Mouse (Mus musculus): Measurements from ENCODE around the gene Zfp423.

Gene Zfp423

DNA sequence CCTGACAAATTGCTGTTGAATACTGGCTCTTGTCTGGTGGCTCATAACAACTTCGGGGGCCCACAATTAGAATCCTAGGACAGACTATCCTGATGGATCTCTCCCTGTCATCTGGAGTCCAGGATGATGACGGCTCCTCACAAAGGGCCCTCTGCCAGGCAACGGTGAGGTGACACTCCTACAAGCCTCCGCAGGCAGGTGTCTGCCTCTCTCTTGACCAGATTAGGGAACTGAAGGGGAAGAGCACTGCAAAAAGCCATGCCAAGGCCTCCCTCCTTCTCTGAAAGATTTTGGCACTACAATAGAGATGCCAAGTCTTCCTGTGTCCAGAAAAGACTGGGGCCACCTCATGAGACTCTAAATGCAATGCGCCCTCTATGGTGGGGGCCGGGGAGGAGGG, 7.1 kb downstream of the Zfp423 start:
- DNase-seq (ENCODE audit: low spot score in 2 of 2) = no peak

DNA sequence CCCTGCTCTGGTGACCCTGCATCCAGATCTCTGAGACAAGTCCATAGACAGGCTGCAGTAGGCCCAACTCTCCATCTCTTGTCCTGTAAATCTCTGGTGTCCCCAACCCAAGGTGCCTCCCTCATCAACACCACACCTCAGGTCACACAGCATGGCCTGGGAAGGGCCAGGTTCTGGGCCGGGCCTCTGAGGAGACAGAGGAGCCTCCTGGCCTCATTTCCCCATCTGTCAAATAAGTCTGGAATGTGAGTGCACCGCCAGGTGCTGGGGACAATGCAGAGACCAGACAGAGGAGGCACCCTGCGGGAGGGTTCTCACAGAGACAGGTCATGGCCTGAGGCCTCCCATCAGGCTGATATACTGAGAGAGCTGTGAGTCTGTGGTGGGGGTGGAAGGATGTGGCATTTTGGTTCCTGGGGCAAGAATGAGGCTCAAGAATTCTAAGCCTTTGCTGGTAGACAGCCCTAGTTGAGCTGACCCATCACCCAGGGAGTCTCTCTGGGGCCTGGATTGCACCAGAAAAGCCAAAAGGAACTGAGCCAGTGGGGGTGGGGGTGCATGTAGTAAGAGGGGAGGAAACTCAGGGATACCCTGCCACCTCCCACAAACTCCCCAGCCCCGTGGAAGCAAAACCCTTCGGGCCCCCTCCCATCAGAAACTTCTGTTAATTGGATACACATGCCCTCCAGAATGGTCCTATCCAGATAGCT, 15.0 kb downstream of the Zfp423 start:
- DNase-seq (ENCODE audit: low spot score in 2 of 2) = no peak

DNA sequence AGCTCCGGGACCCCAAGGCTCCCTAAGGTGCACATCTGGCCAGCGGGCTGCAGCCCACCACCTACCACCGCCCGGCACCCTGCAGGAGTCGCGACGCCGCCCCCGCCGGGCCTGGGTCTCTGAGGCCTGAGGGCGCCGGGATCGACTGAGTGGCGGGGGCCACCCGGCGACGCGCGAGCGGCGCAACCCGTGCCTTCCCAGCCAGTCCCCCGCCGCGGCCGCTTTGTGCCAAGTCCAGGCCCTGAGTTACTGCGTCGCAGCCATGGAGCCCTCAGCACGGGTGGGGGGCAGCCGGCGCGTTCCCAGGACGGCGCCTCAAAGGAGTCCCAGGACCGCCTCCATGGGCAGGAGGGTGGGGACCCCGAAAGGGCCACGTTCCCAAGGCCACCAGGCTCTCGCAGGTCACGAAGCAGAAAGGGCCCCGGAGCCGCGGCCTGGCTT, 15.7 kb downstream of the Zfp423 start:
- DNase-seq (ENCODE audit: low spot score in 2 of 2) = peak in 1 of 2 experiments; percentile 42

DNA sequence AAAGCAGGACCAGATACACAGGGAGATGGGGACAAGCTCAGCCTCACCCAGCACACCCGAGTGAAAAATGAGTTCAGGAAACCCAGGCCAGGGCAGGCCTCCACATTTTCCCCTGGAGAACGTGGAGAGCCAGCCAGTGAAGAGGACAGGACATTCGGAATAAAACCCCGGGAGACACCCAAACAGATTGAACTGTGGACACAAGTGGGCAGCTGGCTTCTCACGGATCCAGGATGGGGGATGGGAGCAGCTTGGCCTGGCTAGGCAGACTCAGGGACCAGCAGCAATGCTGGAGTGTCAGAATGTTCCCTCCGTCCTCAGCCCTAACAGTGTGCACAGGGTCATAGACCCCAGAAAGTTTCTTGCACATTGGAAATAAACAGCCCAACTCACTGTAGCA, 18.7 kb downstream of the Zfp423 start:
- DNase-seq (ENCODE audit: low spot score in 2 of 2) = peak in 1 of 2 experiments; percentile 32

DNA sequence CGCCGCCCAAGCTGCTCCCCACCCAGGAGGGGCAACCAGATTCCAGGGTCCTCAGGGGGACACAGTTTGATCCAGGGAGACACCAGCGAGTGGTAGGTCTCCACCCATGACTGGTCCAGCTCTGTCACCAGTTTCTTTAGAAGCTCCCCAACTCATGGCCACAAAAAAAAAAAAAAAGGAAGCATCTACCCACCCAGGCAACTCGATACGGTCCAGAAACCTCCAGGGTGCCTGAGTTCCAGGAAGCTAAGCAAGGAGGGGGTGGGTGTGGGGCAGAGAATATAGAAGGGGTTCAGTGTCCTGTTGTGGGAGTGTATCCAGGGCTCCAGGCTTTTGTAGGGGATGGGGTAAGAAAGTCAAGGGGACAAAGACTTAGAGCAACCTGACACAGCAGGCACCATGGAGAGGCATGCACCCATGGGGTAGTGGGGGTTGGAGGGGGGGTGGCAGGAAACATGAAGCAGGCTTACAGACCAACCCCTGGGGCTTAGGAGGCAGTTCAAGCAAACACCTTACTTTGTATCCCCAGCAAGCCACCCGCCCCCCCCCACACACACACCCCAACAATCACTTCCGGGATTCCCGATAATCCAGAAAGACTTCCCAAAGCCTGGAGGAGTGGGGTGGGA, 20.0 kb downstream of the Zfp423 start:
- no peak for DNase-seq (ENCODE audit: low spot score in 2 of 2)

DNA sequence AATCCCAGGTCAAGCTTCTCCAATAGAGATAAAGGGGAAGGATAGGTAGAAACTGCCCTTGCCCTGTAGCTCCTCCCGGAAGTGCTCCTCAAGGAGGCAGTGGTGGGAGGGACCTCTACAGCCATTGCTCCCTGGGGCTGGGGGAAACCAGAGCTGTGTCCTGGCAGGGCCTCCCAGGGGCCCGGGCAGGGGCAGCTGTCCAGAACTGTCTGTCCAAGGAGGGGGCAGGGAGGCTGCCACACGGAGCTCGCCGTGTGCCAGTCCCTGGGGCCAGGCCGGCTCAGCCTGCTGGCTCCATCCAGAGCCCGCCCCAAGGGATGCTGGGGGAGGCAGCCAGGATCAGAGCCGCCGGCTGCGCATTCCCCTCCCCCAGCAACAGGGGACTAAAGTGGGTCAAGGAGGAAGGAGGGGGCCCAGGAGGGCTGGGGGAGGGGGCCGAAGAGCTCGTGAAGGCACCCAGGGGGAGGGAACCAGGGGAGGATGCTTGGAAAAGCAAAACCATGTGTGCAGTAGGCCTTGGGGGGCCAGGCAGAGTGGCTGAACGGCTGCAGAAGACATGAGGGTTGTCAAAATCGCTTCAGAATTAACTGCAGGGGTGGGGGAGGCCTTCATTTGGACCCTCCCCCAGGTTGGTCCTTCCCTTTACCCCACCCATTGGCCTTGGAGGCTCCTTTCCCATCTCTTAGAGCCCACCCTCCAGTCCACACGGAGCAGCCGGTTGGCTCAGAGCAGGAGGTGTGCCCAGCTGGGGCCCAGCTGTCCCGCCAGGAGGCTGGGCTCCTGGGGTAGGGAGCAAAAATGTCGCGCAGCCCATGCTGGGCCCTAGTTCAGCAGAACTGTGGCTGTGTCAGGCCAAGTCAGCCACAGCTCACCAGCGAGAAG, 20.8 kb downstream of the Zfp423 start:
- peak in 1 of 2 experiments; percentile 50 for DNase-seq (ENCODE audit: low spot score in 2 of 2)

DNA sequence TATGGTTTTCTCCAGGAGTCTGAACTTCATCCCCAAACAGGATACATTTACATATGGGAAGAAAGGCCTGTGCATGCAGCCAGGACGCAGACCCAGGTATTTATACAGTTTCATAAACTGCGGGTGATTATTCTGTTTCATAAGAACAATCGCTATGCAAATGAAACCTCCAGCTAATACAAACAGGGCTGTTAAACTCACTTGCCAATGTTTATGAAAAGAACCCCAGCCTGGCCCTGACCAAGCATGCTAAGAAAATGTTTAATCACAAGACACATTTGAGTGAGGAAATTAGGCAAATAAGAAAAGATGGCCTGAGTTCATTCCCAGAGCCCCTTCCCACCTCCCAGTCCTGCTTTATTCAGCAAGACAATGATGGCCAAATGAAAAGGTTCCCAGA, 22.2 kb downstream of the Zfp423 start:
- DNase-seq (ENCODE audit: low spot score in 2 of 2) = no peak

DNA sequence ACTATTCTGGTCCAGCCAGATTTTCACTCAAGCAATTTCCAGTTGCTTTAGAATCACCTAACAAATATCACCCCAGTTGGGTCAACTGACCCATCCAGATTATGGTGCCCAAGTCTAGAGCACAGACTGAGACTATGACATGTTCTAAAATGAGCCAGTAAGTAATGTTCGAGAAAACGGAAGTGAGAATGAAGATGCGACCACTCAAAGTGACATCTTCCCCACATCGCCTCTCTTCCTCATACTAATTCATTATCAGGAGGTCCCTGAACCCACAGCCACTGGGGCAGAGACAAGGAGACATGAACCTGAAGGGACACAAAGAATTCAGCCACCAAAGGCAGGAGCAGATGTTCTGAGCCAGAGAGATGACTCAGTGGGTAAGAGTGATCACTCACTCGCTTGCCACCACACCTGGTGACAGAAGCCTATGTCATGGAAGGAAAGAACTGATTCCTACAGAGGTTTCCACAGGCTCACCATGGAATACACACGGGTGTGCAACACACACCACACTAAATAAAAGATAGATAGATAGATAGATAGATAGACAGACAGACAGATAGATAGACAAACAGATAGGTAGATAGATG, 24.2 kb downstream of the Zfp423 start:
- no peak for DNase-seq (ENCODE audit: low spot score in 2 of 2)

DNA sequence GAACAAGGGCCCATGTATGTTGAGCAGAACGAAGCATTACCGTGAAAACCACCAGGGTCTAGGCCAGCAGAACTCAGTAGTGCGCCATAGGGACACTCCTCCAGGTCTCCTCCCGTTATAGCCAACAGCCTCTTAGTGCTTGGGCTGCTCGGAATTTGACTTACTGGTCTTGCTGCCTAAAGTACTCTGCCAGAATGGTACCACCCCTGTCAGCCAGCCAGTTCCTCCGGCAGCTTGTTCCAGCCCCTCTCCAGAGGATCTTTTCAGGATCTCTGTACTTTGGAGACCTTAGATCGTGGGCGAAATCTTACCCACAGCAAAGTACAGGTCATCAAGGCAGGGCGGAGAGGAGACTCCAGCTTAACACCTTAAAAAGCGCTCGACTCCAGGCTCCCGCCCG, 25.2 kb downstream of the Zfp423 start:
- no peak for DNase-seq (ENCODE audit: low spot score in 2 of 2)

DNA sequence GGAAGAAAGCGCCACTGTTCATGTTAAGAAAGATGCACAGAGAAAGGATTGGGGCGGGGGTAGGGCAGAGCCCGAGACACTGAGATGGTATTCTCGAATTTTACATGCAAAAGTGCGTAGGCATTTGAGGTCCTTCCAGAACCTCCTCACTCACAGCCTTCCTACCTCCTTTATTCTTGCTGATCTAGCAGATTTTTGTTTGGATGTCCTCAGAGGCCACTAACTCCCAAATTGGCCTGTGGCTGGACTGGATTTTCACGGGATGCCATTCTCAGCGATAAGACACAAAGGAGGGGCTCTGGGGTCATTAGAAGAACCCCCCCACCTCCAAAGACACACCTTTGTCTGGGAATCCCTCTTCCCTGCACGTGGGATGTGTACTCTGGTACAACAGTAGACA, 25.6 kb downstream of the Zfp423 start:
- DNase-seq (ENCODE audit: low spot score in 2 of 2) = no peak

DNA sequence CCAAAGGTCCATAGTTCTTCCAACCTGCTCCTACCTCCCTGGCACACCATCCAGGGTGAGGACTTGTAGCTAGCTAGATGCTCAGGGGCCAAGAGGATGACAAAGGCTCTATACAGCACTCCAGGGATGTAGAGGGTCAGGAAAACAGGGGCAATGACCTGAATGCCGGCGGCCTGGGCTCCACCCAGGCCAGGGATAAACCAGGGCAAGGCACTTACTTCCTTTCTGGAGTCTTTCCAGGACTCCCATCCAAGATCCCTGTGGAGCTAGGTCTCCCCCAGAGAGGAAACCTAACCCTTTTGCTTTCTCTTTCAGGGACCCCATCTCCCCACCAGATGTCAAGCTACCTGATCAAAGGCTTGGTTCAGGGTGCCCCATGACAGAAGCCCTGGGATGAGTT, 30.5 kb downstream of the Zfp423 start:
- no peak for DNase-seq (ENCODE audit: low spot score in 2 of 2)

DNA sequence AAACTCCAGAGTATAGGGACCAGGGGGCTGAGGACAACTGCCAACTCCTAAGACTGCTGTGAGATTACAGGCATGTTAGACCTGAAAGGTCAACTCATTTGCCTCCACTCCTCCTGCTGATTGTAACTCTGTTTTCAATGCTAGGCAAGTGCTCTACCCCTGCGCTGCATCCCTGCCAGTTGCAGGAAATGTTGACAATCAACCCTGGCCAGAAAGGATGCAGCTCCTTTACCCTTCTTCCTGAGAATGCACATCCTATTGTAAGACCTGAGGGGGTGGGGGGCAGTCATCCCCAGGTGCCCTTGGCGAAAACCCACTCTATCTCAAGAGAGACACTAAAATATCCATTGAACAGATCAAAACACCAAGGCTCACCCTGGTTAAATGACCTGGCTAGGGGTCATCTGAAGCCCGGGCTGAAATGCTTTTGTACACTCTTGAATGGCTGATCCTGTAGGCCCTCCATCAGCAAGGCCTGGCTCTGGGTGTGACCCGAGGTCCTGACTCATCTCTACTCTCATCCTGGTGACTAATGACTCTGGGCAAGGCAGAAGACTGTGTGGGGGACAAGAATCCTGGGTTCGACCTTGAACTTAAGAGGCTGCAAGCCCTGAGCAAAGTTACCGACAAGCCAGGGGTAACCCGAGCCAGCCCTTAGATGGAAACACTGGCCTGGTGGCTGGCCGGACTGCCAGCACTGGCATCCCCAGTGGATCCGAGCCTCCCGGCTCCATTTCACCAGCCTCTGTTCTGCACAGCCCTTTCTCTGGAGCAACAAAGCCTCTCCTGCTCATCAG, 32.2 kb downstream of the Zfp423 start:
- no peak for DNase-seq (ENCODE audit: low spot score in 2 of 2)

DNA sequence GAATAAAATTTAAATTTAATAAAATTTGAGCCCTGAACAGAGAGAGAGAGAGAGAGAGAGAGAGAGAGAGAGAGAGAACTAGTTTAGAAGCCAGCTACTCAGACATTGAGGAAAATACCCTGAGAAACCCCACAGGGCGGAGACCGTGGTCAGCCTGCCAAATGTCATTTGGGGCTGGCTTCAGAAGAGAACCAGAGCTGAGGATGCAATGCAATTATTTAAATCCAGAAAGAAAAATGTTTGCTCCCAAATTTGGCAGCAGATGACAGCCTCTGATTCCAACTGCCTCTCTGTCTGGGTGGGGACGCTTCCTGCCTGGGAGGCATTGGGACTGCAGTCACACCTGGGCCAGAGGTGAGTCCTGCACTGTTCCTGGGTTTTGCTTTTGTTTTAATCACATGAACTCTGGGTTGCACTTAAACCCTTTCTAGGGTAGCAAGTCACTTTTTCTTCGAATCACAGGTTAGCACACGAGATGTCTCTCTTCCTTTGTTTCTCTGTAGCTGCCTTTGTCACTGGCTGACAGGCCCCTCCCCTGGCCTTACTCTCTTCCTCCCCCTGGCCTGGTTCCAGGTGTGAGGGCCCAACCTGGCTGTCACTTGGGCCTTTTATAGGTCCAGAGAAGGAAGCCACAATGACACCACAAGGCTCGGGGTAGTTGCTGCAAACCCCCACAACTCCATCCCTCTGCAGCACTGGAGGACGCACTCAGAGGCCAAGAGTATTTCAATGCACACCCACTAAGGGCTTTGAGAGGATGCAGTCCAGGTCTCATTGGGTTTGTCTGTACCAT, 33.1 kb downstream of the Zfp423 start:
- DNase-seq (ENCODE audit: low spot score in 2 of 2) = no peak

DNA sequence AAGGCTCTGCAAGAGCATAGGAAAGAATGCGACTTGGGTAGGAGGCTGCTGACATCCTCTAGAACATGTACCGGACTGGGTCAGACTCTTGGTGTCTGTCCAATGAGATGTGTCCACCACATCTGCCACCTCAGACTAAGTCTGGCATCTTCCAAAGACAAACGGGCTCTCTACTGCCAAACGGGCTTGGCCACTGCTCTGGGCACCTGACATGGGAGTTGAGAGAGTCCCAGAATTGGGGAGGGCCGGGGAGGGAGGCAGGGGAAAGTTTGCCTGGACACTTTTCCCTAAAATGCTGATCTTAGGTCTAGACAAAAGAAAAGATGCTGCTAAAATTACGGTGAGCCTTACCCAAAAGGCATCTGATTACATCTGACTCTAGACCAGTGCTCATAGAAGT, 36.5 kb downstream of the Zfp423 start:
- no peak for DNase-seq (ENCODE audit: low spot score in 2 of 2)

DNA sequence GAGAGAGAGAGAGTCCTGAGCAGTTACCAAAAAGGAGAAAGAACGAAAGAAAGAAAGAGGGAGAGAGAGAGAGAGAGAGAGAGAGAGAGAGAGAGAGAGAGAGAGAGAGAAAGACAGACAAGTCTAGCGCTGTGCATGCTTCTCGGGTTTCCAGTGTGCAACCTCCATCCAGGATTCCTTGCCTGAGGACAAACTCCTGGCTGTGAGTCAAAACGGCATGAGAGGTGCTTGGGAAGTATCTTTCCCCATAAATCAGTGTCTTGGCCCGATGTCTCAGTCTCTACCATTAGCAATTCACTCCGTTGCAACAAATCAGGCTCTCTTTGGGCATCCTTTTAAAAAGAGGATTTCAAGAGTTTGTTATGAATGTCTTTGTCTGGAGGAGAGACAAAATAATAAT, 36.9 kb downstream of the Zfp423 start:
- DNase-seq (ENCODE audit: low spot score in 2 of 2) = no peak

DNA sequence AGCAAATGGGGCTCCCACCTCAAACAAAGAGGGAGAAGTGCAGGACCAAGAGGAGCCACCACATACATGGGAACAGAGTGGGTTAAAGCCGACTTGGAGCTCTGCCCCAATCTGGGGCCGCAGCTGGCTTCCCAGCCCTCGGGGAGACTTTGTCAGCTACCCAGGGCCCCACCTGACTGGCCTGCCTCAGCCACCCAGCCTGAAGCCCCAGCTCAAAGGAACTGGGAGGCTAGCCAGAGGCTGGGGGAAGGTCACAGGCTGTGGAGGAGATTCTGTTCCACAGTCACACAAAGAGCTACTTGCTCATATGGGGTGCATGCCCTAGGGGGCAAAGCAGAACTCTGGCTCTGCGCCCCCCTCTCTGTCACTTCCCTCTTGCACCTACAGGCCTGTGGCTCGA, 41.4 kb downstream of the Zfp423 start:
- DNase-seq (ENCODE audit: low spot score in 2 of 2) = peak in 1 of 2 experiments; percentile 51

DNA sequence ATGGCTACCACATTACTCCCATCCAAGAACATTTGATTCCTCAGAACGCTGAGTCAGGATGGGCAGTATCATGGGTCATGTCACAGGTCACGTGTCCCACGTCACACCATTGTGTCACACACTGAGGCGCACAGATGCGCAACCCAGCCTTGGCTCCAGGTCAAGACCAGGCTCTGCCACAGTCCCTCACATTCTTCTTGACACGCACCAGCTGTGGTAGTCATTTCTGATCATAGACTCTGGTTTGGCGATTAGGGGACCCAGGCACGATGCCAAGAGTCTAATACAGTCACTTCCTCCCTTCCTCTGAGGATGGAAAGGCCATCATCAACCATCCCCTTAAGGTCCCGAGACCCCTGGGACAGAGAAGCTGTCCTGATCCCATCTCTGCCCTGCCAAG, 43.6 kb downstream of the Zfp423 start:
- no peak for DNase-seq (ENCODE audit: low spot score in 2 of 2)

DNA sequence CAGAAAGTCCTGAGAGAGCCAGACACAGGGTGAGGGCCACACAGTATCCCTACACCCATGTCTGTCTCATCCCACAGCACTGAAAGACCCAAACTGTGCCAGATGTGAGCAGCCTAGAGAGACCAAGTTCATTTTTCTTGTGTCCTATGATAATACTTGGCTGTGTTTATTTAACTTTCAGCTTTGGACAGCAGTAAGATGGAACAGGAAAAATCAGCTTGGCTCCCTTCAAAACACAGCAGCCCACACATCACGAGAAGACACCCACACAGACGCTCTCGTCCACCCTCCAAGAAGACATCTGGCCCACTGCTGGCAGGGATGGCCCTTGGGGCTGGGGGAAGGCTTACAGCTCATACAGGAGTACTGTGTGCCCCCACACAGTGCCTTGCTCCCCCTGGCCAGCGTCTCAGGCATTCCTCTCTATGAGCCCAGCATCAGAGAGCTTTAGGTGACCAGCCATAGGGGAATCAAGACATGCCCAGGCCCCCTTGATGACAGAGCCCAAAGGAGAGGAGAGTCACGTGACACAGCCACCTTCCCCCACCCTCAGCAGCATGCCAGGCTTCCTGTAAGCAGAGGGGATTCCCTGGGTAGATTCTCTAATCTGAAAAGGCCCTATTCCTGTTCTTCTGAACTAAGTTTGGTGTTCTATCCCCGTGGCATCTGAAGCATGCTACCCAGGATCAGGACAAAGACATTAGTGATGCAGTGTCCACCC, 45.0 kb downstream of the Zfp423 start:
- DNase-seq (ENCODE audit: low spot score in 2 of 2) = no peak

DNA sequence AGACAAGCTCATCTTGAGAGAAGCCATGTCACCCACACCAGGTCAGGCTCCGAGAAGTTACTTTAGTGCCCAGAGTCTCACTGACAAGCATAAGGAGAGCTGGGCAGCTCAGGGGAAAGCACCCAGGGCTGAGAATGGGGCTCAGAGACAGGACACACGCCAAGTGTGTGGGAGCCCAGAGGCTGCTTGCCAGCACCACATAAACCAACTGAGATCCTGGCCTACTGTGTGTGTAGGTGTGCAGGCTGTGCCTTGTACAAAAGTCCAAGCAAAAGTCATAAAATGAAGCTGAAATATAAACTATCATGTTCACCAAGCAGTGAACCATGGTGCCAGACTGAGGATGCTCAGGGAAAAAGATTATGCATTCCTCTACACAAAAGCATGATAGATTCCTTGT, 50.5 kb downstream of the Zfp423 start:
- no peak for DNase-seq (ENCODE audit: low spot score in 2 of 2)

DNA sequence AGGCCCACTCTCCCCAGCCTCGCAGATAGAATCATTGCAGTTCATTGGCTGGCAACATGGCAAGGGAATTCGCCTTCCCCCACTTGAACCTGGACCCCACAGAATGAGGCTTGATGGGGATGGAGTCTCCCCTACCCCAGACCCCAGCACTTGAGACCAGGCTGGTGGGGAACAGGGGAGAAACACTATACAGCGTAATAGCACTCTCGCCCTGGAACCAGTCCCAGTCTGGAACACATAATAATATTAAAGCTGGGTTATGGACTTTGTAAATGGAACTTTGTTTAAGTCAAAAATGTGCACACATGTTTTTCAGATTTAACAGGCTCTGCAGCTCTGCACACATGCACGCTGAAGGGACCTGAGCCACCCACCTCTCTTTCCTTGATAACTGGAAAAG, 54.0 kb downstream of the Zfp423 start:
- no peak for DNase-seq (ENCODE audit: low spot score in 2 of 2)
